Mouse (Mus musculus) ES-E14 (cell line): ENCODE results near the gene Gm48552. TPM values are rescaled to one million over a fixed set of nuclear protein-coding genes. Genes with fewer than 3 reads are reported as not detected.

Experiments used
- DNase-seq: peaks from one replicate; pipeline ENCODE4 v3.0.0-alpha.2; 2013; ENCODE audit warnings: low read depth, low spot score
- H3K27ac ChIP-seq: 2 replicates; pipeline ENCODE4 v1.5.1; 2012; ENCODE audit warnings: low read depth, mild to moderate bottlenecking, low read length, moderate library complexity, mixed read lengths; ENCODE audit not compliant: poor library complexity, insufficient read depth, severe bottlenecking
- H3K36me3 ChIP-seq: 2 replicates; pipeline ENCODE4 v1.6.1; 2012; ENCODE audit warnings: mild to moderate bottlenecking, low read length, moderate library complexity, mixed read lengths; ENCODE audit not compliant: control insufficient read depth, poor library complexity, insufficient read depth, severe bottlenecking
- H3K4me1 ChIP-seq, 2 experiments: fragments of 150-350 bp in 1 of 2; sonication (generic) in 1 of 2; 2 replicates each; pipeline ENCODE4 v1.6.1; 2012; ENCODE audit warnings: low read length in 2 of 2, mild to moderate bottlenecking in 1 of 2, mixed read lengths in 1 of 2; ENCODE audit not compliant: control insufficient read depth in 2 of 2, insufficient read depth in 2 of 2, poor library complexity in 1 of 2
- H3K4me3 ChIP-seq, 2 experiments: fragments of 150-350 bp in 1 of 2; sonication (generic) in 1 of 2; 2 replicates each; pipeline ENCODE4 v1.5.1; 2012; ENCODE audit warnings: low read length in 2 of 2, low read depth in 1 of 2, mild to moderate bottlenecking in 1 of 2, mixed read lengths in 1 of 2; ENCODE audit not compliant: insufficient read depth in 1 of 2, poor library complexity in 1 of 2, severe bottlenecking in 1 of 2
- H3K9ac ChIP-seq: 2 replicates; pipeline ENCODE4 v1.6.1; 2012; ENCODE audit warnings: low read depth, mild to moderate bottlenecking, low read length, mixed read lengths; ENCODE audit not compliant: poor library complexity, insufficient read depth, severe bottlenecking
- H3K9me3 ChIP-seq: fragments of 150-350 bp; sonication (generic); 2 replicates; pipeline ENCODE4 v1.6.1; 2012; ENCODE audit warnings: low read depth, mild to moderate bottlenecking, low read length; ENCODE audit not compliant: control insufficient read depth, insufficient read depth
- CHD2 ChIP-seq: IDR thresholded peaks from 2 replicates; pipeline ENCODE4 v1.6.1; 2014; ENCODE audit warnings: mild to moderate bottlenecking, low read depth, low read length, inconsistent platforms
- HCFC1 ChIP-seq: IDR thresholded peaks from 2 replicates; pipeline ENCODE4 v1.6.1; 2012; ENCODE audit warnings: low read length, inconsistent platforms, borderline replicate concordance; ENCODE audit not compliant: insufficient read depth
- MAFK ChIP-seq: IDR thresholded peaks from 2 replicates; pipeline ENCODE4 v1.6.1; 2014; ENCODE audit warnings: mild to moderate bottlenecking, low read depth, low read length, inconsistent platforms; ENCODE audit not compliant: insufficient read depth
- ZC3H11A ChIP-seq: IDR thresholded peaks from 2 replicates; pipeline ENCODE4 v1.6.1; 2012; ENCODE audit warnings: low read depth, mild to moderate bottlenecking, inconsistent platforms, low read length, borderline replicate concordance
- ZNF384 ChIP-seq: IDR thresholded peaks from 2 replicates; pipeline ENCODE4 v1.6.1; 2012; ENCODE audit warnings: low read depth, low read length, inconsistent platforms
- in situ Hi-C, 2 experiments: fragments of 600-800 bp; cut with MboI; formaldehyde crosslinking; loops; one replicate each; pipeline ENCODE4 v1.15.1; 2025; ENCODE audit warnings: low sequenced_read_pairs in 2 of 2, inconsistent platforms in 1 of 2; ENCODE audit not compliant: unreplicated experiment in 2 of 2
- total RNA-seq: library from RNA; depleted of rRNA; stranded (reverse); fragments of 300-350 nt; gene quantifications from 2 replicates; pipeline ENCODE4 v1.2.3, GENCODE M21; 2012

Gm48552 gene
- total RNA-seq, 1 experiment, result 2.5 TPM

DNA sequence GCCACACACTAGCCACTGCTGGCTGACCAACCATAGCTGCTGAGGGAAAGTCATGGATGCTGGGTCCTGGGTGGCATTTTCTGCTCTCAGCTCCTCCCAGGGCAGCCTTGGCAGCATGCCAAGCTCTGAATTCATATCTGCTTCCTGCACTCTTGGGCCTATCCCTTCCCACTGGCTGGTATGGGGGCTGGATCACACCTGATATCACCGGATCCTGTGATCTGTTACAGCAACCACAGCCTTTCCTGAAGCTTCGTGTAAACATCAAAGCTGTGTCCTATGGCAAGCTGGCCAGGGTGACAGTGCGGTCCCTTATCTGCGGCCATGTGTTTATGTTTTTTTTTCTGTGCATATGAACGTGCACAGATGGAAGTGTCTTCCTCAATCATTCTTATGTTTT lies 6.8 kb upstream of the Gm48552 start:
- DNase-seq, result no peak
- in situ Hi-C loops, result no loop called here
- Histone ChIP-seq H3K9ac (no peak overlapping the region), H3K4me1 (peaks cover 0 to 8% of the 10 kb centered on the region in 2 experiments; a peak in 1 of 4 replicates), H3K9me3 (no peaks in the 10 kb centered on the region), H3K36me3 (peaks cover 15% of the 10 kb centered on the region), H3K4me3 (no peak overlapping the region), H3K27ac (no peak overlapping the region)
- TF ChIP-seq HCFC1 (no peak), MAFK (no peak), ZC3H11A (no peak), CHD2 (no peak), ZNF384 (no peak)

DNA sequence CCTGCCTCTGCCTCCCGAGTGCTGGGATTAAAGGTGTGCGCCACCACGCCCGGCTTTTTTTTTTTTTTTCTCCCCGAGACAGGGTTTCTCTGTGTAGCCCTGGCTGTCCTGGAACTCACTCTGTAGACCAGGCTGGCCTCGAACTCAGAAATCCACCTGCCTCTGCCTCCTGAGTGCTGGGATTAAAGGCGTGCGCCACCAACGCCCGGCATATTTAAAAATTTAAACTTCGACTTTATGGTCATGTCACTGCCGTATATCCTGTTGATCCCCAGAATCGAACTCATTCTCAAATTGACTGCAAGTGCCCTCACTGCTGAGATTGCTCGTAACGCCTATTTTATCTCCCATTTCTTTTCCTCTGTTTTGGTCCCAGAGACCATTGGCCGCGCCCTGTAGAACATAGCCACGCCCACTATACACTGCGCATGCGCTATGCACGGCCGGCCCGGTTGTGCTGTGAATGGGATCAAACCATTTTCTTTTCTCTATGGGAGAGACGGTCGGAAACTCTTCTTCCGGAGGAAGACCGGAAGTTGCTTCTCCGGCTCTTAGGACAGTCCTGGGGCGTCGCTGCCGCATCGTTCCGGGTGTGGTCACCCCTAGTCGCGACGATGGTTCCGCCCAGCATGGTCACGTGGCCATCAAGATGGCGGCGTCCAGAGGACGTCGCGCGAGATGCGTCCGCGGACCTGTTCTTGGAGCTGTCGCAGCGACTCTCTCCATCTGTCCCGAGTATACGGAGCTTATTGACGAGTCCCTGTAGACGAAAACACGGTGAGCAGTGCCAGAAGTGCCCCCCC lies 4.8 kb upstream of the Gm48552 start, which contains the start of the genes Dohh and Gm48551:
Gene Dohh, plus strand, starts transcription at position 627 of the 803 bp plus-strand sequence.
Gene Gm48551, plus strand, starts transcription at position 665 of the 803 bp plus-strand sequence.
- in situ Hi-C loops, result no loop called here
- TF ChIP-seq CHD2 (peak; percentile 92), ZNF384 (no peak), HCFC1 (peak; percentile 86), MAFK (no peak), ZC3H11A (no peak)

DNA sequence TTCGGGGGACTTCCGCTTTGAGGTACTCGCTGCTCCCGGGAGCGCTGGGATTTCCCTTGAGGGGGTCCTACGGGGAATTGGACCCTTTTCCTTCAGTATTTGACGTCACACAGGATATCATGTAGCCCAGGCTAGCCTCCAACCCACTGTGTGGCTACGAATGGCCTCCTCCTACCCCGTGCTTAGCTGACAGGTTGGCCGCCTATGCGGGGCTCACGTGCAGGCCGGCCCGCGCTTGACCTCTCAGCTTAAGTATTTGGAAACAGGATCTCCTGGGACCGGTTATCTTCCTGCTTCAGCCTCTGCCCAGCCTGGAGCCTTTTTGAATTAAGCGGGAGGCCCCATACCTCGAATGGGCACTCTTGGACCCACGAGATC lies 4.2 kb upstream of the Gm48552 start:
- Histone ChIP-seq H3K27ac (peak overlapping the region; percentile 73), H3K9me3 (no peaks in the 10 kb centered on the region), H3K4me3 (peak overlapping the region; percentile 77 to 86), H3K9ac (peak overlapping the region; percentile 93), H3K36me3 (peaks cover 35% of the 10 kb centered on the region), H3K4me1 (peaks cover 0 to 7% of the 10 kb centered on the region in 2 experiments; a peak in 1 of 4 replicates)
- DNase-seq, result no peak
- TF ChIP-seq ZC3H11A, result no peak
- TF ChIP-seq MAFK, result no peak
- no peak for TF ChIP-seq HCFC1
- TF ChIP-seq ZNF384, result no peak
- TF ChIP-seq CHD2, result no peak
- in situ Hi-C loops, result no loop called here

More for the DNA sequence above, 4.8 kb upstream of the Gm48552 start, which contains the start of the genes Dohh and Gm48551:
- peak; percentile 96 for DNase-seq
- no peaks in the 10 kb centered on the region for H3K9me3 ChIP-seq
- peak within 1 kb of the TSS; percentile 77 to 86 for H3K4me3 ChIP-seq
- H3K9ac ChIP-seq, result peak within 1 kb of the TSS; percentile 93
- H3K36me3 ChIP-seq, result peaks cover 34% of the 10 kb centered on the region
- peaks cover 0 to 5% of the 10 kb centered on the region in 2 experiments; a peak in 1 of 4 replicates for H3K4me1 ChIP-seq
- peak within 1 kb of the TSS; percentile 73 for H3K27ac ChIP-seq

DNA sequence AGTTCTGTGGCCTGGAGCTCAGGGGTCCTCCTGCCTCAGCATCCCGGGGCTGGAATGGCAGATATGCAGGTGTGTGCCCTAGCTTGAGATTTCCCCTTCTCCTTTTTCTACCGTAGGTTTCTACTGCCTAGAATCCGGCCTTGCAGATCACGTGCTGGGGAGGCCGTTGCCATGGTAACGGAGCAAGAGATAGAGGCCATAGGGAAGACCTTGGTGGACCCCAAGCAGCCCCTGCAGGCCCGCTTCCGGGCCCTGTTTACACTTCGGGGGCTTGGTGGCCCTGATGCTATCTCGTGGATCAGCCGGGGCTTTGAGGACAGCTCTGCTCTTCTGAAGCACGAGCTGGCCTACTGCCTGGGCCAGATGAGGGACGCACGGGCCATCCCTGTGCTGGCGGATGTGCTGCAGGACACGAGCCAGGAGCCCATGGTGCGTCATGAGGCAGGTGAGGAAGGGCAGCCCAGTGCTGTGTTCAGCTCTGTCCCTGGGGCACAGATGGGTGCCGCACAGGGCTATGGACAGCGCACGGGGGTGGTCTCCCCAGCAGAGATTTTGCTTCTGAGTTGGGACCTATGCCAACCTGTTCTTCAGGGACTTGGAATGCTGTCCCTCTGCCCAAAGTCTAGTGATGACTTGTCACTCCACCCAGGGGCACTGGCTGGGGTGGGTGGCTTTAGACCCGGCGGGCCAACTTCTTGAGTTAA lies 3.0 kb upstream of the Gm48552 start:
- DNase-seq, result no peak
- peaks cover 35% of the 10 kb centered on the region for H3K36me3 ChIP-seq
- TF ChIP-seq CHD2, result no peak
- no peak for TF ChIP-seq HCFC1
- TF ChIP-seq ZC3H11A, result no peak
- no peak for TF ChIP-seq ZNF384
- TF ChIP-seq MAFK, result no peak
- H3K9ac ChIP-seq, result peak overlapping the region; percentile 93; the same call in 1 of the 2 replicates
- H3K27ac ChIP-seq, result no peak overlapping the region
- in situ Hi-C loops, result no loop called here
- H3K4me3 ChIP-seq, result peak overlapping the region; percentile 77 to 86; a peak in 3 of 4 replicates
- H3K4me1 ChIP-seq, result peaks cover 0 to 11% of the 10 kb centered on the region in 2 experiments; a peak in 2 of 4 replicates
- no peaks in the 10 kb centered on the region for H3K9me3 ChIP-seq
